Mouse (Mus musculus) retina, postnatal 1 day (tissue): ENCODE results near the gene Aldh2.
A peak's percentile ranks its signal among the peaks of the same experiment; 100 is the strongest.

Experiments used
- DNase-seq: peaks from one replicate; pipeline ENCODE4 v3.0.0-alpha.2; 2012

Gene Aldh2

DNA sequence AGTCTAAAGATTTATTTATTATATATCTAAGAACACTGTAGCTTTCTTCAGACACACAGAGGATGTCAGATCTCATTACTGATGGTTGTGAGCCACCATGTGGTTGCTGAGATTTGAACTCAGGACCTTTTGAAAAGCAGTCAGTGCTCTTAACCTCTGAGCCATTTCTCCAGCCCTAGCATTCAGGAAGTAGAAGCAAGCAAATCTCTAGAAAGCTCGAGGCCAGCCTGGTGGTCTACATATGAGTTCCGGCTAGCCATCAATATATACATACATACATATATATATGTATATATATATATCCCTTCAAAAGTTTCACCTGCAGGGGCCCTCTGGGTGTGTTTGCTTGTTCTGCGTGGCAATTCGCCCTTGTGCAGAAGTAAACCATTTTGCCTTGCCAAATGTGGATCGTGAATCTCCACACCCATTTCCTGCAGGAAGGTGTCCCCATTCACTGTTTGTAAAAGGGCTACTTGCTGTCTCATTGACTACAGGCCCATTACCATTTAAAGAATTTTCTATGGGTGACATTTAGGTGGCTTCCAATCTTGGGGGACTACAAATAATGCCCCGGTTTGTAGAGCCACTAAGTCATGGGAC, 1.2 kb upstream of the Aldh2 start:
- DNase-seq, result no peak

DNA sequence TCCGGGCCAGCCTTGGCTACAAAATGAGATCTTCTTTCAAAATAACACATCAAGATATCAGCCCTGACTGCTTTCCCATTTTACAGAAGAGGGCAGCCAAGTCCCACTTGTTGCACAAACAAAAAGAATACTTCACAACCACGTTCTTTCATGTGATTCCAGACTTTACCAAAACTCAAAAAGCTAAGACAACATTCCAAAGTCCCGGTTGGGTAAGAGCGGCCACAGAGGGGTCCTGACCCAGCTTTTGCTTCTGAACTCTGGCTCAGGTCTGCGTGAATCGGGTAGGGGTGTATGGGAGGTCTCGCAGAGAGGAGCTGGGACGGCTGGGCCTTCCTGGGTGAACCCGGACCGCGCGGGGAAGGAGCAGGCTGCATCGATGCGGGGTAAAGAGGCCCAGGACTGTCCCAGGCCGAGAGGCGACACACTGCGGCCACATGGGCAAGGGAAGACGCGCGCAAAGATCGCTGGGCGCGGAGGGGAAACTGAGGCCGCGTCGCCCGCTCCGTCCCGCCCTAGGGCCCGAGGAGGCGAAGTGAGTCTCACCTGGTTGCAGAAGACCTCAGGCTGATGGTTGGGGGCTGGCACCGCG, 712 bp downstream of the Aldh2 start:
- peak; percentile 4 for DNase-seq

DNA sequence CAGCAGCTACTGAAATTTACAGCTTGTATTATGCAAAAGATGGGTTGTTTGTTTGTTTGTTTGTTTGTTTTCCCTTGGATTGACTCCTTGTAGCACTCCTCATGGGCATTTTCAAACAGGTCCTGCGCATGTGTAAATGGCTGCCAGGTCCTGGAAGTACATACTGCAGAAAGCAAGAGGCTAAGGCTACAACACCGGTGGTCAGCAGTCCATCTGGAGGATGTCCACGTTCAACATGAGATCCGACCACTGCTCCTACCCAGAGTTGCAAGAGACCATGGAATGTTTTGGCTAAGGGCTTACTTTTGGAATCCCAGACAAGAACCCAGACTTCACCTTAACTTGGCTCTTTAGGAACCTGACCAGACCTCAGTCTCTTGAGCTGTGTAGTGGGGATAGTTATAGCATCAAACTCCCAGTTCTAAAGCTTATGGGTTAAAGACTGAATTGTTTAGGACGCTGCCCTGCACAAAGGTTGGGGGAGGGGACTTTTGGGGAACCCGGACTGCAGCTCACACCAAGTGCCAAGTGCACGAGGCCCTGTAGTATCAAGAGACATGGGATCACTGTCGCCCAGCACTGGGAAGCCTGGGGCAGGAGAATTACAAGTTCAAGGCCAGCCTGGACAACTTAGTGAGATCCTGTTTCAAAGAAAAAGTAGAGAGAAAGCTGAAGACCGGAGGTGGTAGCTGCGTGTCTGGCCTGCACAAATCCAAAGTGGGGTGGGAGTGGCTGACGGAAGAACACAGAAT, 1.4 kb downstream of the Aldh2 start:
- DNase-seq, result no peak

DNA sequence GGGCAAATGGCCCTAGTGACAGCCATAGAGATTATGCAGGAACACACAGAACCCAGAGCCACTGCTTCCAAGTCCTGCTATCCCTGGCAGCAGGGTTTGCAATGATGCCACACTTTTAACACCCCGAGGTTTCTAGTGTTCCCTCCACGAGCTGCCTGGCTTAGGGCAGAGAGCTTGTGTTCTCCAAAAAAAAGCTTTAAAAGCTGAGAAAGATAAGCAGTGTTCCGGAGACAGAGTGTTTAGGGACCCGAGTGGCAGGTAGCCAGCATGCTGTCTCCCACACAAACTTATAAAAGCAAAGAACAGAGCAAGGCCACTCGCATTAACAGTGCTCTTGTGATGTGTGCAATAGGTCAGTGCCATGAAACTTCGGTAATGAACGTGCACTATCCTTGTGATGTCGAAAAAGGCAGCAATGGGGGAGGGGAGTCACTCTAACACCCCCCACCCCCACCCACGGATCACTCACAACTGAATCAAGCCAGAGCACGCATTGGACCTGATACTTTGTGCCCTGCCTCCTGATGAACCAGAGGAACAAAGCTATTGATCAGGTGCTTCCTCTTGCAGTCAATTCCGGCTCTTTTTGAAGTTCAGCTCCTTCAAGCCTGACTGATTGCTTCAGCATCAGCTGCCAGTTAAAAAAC, 2.1 kb downstream of the Aldh2 start:
- no peak for DNase-seq

DNA sequence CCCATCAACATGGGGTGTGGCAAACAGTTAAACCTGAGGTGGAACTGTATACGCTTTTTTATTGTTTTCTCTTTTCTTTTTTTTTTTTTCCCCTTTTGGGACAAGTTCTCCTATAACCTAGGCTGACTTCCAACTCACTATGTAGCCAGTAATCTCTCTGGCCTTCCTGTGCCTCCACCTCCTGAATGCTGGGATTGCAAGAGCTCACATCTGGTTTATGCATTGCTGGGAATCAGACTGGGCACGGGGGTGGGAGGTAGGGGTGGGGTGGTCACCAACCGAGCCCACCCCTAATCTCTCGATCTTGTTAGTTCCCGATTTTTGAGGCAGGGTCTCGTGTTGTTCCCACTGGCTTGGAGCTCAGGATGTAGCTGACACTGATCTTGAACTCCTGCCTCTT, 3.7 kb downstream of the Aldh2 start:
- DNase-seq, result no peak

GRCm38 (mm10) chr5:121586400-121587039, 7.1 kb downstream of the Aldh2 start:
- no peak for DNase-seq

- no peak for DNase-seq
These were observed 7.9 kb downstream of the Aldh2 start for GRCm38 (mm10) chr5:121585699-121586098.

DNA sequence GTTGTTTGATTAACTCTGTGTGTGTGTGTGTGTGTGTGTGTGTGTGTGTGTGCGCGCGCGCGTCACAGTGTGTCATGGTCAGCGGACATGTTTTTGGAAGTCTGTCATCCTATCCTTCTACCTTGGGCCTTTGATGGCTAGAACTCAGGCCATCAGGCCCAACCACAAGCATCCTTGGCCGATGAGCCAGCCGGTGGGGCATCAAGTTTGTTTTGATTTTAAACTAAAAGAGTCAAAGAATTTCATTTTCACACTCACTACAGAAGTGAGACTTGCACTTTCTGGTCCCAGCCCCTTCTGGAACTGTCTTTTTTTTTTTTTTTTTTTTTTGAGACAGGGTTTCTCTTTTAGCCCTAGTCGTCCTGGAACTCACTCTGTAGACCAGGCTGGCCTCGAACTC, 8.6 kb downstream of the Aldh2 start:
- DNase-seq, result no peak

- DNase-seq, result peak; percentile 31
These were observed 9.7 kb downstream of the Aldh2 start for GRCm38 (mm10) chr5:121583765-121584501.

- DNase-seq, result no peak
These were observed 11.7 kb downstream of the Aldh2 start for GRCm38 (mm10) chr5:121581945-121582344.

GRCm38 (mm10) chr5:121576927-121577488, 16.6 kb downstream of the Aldh2 start:
- no peak for DNase-seq

DNA sequence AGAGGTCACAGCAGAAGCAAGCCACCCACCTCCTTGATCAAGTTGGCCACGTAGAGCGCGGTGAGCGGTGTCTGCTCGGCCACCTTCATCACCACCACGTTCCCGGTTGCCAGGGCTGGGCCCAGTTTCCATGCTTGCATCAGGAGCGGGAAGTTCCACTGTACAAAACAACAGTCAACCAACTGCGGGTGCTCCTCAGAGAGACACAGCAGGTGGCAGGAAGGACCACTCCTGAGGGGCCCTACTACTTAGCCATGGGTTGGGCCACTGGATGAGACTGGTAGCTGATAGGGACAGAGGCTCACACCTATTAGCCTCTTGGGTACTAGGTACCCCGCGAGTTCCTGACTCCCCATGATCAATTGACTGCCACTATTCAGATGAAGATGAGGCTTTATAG, 17.8 kb downstream of the Aldh2 start:
- no peak for DNase-seq

- DNase-seq, result no peak
These were observed 19.5 kb downstream of the Aldh2 start for GRCm38 (mm10) chr5:121574145-121574544.

DNA sequence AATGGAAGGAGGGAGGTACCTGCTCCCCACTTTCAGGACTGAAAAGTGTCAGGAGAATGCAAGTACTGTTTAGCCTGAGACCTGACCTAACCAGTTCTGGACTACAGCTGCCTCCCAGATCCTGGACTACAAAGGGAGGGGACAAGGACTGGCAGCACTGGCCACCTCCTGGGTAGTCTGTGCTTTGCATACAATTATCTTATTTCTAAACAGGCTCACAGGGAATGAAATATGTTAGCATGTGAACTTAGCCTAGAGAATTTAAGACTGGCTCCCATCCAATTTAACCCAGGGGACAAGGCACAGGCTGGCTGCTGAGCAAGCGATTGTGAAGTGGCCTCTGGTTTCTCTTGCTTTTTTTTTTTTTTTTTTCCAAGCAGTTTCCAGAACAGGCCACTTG, 22.8 kb downstream of the Aldh2 start:
- no peak for DNase-seq

DNA sequence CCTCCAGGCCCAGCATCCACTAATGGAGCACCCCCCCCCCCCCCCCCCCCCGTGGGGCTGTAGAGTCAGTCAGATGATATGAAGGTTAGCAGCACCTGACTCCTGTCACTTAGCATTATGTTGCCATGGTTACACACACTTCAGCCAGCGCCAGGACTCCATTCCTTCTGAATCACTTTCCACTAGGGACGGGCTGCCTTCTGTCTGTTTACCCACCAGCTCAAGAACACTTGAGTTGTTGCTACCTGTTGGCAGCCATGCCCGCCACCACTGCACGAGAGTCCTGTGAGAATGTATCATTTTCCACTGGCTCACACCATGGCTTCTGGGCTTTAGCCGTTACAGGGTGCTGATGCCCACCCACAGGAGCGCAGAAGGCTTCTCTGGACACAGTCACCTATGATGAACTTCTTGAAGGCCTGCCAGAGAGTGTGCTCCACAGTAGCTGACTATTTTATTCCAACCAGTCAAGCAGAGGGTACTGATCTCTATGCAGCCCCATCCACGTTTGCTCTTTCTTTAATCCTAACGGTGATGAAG, 23.7 kb downstream of the Aldh2 start:
- DNase-seq, result no peak

- no peak for DNase-seq
These were observed 27.5 kb downstream of the Aldh2 start for GRCm38 (mm10) chr5:121566035-121566681.

DNA sequence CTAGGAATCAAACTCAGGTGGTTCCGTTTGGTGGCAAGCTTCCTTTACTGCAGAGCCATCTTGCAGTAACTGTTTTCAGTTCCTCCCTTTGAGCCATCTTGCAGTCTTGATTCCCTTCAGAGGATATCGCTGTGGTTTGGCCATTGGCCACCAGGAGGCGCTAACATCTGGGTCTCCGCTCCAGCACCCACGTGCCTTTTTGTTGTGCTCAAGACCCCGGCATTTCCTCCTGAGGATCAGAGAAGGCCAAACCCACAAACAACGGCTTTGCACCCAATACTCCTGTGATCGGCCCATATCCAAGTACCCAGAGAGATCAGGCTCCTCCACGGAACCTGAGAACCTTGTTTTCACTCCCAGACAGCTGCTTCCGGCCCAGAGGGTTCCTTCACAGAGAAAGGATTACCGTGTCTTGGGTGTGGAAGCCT, 29.1 kb downstream of the Aldh2 start:
- DNase-seq, result peak; percentile 89

- peak; percentile 4 for DNase-seq
These were observed 31.2 kb downstream of the Aldh2 start for GRCm38 (mm10) chr5:121562436-121562835.

- no peak for DNase-seq
These were observed 44.4 kb downstream of the Aldh2 start for GRCm38 (mm10) chr5:121549196-121549595.

DNA sequence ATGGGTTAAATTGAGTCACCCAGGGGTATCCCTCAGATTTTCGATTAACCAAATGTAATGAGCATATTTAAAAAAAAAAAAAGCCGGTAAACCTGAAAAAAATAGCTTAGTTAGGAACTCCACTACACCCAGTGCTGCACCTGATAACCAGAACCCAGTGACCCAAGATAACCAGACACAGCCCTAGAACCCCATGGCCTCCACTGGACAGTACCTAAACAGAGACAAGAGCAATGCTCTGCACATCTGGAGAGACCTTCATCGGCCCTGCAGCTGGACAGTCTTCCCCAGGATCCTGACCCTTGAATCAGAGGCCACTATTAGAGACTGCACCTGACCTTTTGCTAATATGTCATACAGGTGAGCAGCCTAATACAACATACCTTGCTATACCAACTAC, 46.5 kb downstream of the Aldh2 start:
- DNase-seq, result no peak

- DNase-seq, result peak; percentile 55
These were observed 47.1 kb downstream of the Aldh2 start for GRCm38 (mm10) chr5:121546530-121546895.
